Mouse (Mus musculus) olfactory bulb, adult 2 months (tissue): ENCODE measurements around the gene Trdmt1.

ENCODE experiments used
- CTCF ChIP-seq: fragments of 200-500 bp; IDR thresholded peaks from 2 replicates; pipeline ENCODE4 v1.5.1; 2012; ENCODE audit warnings: low read depth, mild to moderate bottlenecking, low read length, moderate library complexity; ENCODE audit not compliant: insufficient read depth
- POLR2A ChIP-seq: fragments of 200-500 bp; IDR thresholded peaks from 2 replicates; pipeline ENCODE4 v1.6.1; 2012; ENCODE audit warnings: mild to moderate bottlenecking, low read depth, low read length, moderate library complexity; ENCODE audit not compliant: insufficient read depth

DNA sequence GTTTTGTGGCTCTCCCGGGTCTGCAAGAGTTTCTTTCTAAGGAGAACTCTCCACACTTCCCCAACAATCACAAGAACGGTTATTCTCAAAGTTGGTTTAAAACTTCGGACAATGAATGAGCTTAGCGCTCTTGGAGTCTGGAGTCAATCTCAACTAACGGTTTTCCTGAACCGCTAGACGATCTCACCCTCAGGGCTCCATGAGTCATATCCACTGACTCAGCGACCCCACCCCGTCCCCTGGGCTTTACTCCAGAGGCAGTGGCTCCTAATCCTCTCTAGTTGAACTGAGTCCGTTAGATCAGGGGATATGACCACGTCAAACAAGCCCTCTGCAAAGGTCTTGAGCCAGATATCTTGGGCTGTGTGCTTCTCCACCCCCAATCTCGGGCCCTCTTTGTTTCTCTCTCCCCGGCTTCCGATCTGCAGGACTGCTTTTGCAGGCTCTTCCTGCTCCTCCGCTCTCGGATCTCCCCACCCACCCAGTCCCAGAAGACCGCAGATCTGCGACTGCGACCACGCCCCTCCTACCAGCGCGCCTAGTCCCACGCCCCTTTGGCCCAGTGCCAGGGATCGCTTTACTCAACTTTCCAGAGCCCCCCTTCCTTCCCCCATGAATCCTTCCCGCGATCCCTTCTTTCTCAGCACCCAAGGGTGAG is 29.1 kb upstream of the Trdmt1 start, which contains the start of gene Vim:
- TF ChIP-seq CTCF (no peak), POLR2A (no peak)
